Mouse (Mus musculus): ENCODE measurements around the gene Hcar1.

DNA sequence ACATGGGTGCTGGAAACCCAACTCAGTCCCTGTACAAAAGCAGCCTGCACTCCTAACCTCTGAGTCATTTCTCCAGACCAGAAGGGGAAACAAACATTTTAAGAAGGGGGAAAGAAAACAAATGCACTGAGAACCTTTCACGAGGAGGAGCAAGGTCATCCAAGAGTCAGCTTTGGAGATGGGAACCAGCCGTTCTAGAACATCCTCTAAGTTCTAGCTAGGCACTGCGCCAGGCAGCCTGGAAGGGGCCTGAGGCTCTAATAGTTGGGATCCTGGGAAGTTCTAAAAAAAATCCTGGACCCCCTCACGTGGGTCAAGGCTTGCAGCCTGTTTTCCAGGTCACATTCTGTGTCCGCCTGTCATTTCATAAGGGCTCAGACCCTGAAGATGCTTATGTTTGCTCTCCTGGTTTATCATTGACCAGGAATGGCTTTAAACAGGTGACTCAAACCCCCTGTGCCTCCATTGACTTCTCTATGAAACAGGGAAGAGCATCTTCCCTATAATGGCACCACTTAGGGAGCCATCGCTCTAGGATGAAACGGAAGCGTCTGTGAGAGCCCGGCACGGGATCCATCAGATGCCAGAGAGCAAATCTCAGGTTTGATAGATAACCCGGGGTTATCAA lies 25.8 kb downstream of the Hcar1 start:
- TF ChIP-seq CTCF (IDR thresholded peaks at IDR 0.05; ENCODE audit: low read depth) (no peak), EP300 (optimal IDR thresholded peaks at IDR 0.05) (no peak)
